Mouse (Mus musculus): Measurements from ENCODE around the gene Ankdd1a. TPM values are rescaled to one million over a fixed set of nuclear protein-coding genes. Genes with fewer than 3 reads are reported as not detected.
A peak's percentile ranks its signal among the peaks of the same experiment; 100 is the strongest.

Gene Ankdd1a
- 0.93 TPM in 1 of 2 replicates, not detected in the other for total RNA-seq (2017)

GRCm38 (mm10) chr9:65519807-65520504, at the start of gene Ankdd1a:
TSS of gene Ankdd1a (minus strand) at chr9:65520193.
- no peak for ATAC-seq (ENCODE audit: extremely low read depth, insufficient number of reproducible peaks, low FRiP score, poor library complexity, severe bottlenecking)

GRCm38 (mm10) chr9:65569491-65569971, 49.5 kb upstream of the Ankdd1a start:
- ATAC-seq (ENCODE audit: extremely low read depth, insufficient number of reproducible peaks, low FRiP score, poor library complexity, severe bottlenecking) = no peak

- no peak for ATAC-seq (ENCODE audit: extremely low read depth, insufficient number of reproducible peaks, low FRiP score, poor library complexity, severe bottlenecking)
Measured at GRCm38 (mm10) chr9:65568787-65569186, 48.8 kb upstream of the Ankdd1a start.

DNA sequence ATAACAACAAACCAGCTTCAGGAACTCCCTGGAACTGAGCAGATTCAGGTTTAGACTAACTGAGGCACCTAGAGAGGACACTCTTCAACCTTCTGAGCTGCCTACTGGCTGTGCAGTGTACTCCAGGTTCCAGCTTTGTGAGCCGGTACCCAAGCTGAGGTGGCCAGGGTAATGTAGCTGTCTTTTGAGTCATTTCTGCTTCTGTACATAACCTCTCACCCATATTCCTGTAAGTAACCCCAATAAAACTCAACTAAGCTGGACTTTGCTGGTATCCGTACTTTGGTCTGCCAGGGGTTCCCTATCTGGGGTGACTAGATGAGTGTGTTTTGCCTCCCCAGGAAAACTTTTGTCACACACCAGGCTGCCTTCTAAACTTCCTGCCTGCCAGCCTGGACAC, 44.7 kb upstream of the Ankdd1a start:
- ATAC-seq (ENCODE audit: extremely low read depth, insufficient number of reproducible peaks, low FRiP score, poor library complexity, severe bottlenecking) = no peak

DNA sequence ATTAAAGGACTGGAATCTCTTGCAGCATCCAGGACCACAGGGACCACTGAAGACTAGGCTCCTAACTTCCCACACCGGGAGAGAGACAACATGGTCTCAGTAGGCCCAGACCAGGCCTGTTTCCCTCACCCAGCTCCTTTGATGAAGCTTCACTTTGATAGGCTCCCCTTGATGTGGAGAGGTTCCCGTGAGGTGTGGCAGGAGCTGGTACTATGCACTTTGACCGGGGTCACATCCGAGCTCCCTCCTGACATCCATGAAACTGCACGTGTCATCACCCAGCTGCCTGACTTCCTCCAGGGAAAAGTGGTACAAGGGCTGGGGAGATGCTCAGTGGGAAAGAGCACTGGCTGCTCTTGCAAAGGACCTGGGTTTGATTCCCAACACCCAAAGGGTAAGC, 43.1 kb upstream of the Ankdd1a start:
- ATAC-seq (ENCODE audit: extremely low read depth, insufficient number of reproducible peaks, low FRiP score, poor library complexity, severe bottlenecking) = no peak

DNA sequence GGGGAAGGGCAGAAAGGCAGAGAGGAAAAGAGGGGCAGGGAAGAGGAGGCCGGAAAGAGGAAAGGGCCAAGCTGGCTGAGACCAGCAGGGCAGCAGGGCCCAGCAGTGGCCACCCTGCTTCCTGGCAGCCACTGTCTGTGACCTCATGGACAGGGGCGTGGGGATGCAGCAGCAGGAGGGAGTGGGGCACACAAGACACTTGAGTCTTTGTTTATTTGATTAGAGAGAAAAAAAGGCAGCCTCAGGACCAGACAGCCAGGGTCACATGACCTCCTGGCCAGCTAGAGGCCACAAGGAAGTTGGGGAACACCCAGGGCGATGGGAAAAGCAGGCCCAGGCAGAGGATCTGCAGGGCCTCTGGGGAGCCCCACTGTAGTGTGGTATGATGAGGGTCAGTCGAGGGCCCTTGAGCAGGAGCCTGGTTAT, 42.1 kb upstream of the Ankdd1a start:
- ATAC-seq (ENCODE audit: extremely low read depth, insufficient number of reproducible peaks, low FRiP score, poor library complexity, severe bottlenecking) = no peak

DNA sequence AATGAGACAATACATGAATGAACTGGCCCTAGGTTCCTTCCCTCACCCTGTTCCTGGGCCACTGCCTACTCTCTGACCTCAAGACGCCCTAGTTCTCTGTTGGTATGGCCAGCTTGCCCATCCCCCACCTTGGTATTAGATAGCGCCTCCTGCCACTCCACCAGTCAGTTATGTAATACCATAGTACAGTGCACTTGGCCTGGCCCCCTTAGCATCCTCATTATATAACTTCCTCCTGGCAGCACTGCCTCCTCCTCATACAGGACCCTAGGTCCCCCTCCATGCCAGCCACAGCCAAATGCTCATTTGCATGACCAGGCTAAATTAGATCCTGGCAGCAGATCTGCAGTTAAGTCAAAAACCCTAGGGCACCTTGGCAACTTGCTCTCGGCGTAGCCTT, 41.0 kb upstream of the Ankdd1a start:
- peak; percentile 51 for ATAC-seq (ENCODE audit: extremely low read depth, insufficient number of reproducible peaks, low FRiP score, poor library complexity, severe bottlenecking)

GRCm38 (mm10) chr9:65558806-65559205, 38.8 kb upstream of the Ankdd1a start:
- ATAC-seq (ENCODE audit: extremely low read depth, insufficient number of reproducible peaks, low FRiP score, poor library complexity, severe bottlenecking) = no peak

DNA sequence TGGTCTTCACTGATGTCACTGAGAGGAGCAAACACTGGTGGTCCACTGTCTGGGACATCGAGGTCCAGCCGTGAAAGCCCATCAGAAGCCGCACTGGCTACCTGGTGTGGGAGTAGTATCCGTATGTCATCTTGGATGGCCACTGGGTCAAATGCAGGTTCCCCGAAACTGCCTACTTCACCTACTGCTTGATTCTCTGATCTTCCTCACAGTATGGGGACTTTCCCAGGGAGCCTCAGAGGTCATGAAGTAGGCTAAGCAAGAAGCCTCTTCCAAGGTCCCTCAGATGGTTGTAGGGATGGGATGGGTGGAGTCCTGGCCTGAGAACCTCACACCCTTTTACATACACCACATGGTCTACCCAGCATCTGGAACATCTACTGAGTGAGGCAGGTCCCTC, 37.0 kb upstream of the Ankdd1a start:
- no peak for ATAC-seq (ENCODE audit: extremely low read depth, insufficient number of reproducible peaks, low FRiP score, poor library complexity, severe bottlenecking)

GRCm38 (mm10) chr9:65556349-65556748, 36.4 kb upstream of the Ankdd1a start:
- ATAC-seq (ENCODE audit: extremely low read depth, insufficient number of reproducible peaks, low FRiP score, poor library complexity, severe bottlenecking) = no peak

DNA sequence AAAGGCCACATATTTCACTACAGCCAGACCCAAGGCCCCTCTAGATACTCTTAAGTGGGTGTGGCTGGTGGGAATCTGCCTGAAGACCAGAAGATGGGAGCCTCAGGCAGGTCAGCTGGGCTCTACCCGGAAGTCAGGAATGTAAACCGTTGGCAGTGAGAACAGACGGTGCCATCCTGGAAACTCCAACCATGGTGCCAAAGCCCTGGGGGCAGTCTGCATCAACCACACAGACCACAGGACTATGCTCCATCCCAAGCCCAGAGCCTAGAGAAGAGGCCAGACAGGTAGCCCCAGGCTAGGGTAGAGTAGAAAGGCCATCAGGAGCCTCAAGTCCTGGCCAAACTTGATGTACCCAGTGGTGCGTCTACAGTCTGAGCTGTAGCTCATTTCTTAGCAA, 35.6 kb upstream of the Ankdd1a start:
- ATAC-seq (ENCODE audit: extremely low read depth, insufficient number of reproducible peaks, low FRiP score, poor library complexity, severe bottlenecking) = no peak

DNA sequence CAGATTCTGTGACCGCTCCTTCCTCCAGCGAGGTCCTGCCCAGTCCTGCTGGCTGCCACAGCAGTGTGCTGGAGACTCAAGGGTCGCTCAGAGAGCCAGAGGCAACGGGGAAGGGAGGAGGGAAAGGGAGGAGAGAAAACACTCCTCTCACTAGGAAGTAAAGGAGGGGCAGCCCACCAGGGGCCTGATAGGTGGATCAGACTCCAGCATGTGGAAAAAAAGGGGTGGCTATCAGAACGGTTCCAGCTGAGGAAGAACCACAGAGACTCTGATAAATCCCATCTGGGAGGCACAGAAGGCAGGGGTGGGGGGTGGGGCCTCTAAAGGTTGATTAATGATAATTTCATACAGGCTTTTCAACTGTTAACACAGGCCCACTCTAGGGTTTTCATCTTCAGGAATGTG, 35.0 kb upstream of the Ankdd1a start:
- ATAC-seq (ENCODE audit: extremely low read depth, insufficient number of reproducible peaks, low FRiP score, poor library complexity, severe bottlenecking) = no peak

DNA sequence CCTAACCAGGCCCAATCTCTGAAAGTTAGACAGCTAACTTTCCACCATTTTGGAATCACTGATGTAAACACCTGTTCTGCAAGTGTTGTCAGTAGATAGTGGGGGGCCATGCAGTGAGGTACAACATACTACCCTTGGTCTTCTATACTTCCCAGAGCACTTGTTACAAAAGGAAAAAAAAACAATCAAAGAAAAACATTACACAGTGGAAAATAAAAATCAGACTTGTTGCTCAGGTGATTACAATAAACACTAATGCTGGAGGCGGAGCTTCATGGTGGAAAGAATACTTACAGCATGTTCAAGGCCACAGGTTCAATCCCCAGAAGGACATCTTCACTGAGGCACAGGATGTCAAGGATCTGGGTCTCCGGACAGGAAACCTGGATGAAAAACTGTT, 32.7 kb upstream of the Ankdd1a start:
- no peak for ATAC-seq (ENCODE audit: extremely low read depth, insufficient number of reproducible peaks, low FRiP score, poor library complexity, severe bottlenecking)

DNA sequence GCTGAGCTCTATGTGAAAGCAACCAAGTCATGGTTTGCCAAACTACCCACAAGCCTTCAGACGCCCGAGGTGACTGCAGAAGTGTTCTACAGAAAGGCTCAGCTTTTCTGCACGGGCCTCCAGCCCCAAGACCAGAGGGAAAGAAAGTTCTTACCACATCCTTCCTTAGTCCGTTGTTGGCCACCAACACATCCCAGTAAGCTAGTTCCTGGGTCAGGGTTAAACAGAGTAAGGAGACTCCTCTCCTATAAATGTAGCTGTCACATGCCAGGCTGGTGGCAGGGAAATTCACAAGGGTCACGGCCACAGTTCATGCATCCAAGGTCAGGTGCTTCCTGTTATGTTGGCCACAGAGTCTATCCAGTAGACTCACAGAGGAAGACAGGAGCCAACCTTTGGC, 32.1 kb upstream of the Ankdd1a start:
- no peak for ATAC-seq (ENCODE audit: extremely low read depth, insufficient number of reproducible peaks, low FRiP score, poor library complexity, severe bottlenecking)

GRCm38 (mm10) chr9:65551035-65551434, 31.0 kb upstream of the Ankdd1a start:
- peak; percentile 63 for ATAC-seq (ENCODE audit: extremely low read depth, insufficient number of reproducible peaks, low FRiP score, poor library complexity, severe bottlenecking)

GRCm38 (mm10) chr9:65550079-65550831, 30.3 kb upstream of the Ankdd1a start:
- ATAC-seq (ENCODE audit: extremely low read depth, insufficient number of reproducible peaks, low FRiP score, poor library complexity, severe bottlenecking) = no peak

DNA sequence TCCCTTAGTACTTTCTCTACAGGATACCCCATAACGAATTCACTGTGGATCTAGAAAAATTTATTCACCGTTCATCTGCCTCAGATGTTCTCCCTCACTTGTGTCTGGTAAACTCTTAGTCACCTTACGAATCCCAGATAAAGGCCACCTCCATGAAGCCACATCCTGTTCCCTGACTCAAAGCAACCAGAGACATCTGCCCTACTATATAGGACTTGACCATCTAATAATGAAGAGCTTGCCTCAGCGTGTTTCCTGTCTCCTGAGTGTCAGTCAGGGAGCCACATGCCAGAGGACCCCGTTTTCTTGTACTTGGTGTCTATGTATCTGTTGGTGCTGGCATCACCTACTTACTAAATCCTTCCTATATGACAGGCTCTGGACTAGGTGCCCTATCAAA, 29.6 kb upstream of the Ankdd1a start:
- ATAC-seq (ENCODE audit: extremely low read depth, insufficient number of reproducible peaks, low FRiP score, poor library complexity, severe bottlenecking) = no peak

DNA sequence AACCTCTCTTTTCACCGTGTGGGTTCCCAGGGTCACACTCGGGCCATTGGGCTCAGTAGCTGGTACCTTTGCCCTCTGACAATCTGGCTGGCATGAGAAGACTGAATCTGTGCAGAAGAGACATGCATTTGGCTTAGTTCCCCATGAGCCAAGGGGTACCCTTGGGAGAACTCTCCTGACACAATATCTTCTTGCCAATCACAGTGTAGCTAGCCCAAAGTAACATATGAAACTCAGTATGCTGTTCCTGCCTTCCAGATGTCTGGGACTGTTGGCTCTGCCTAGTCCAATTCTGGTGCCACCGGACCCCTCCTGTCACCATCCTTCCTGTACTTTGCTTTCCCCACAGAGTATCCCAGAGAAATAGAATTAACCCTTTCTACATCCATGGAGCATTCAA, 29.1 kb upstream of the Ankdd1a start:
- ATAC-seq (ENCODE audit: extremely low read depth, insufficient number of reproducible peaks, low FRiP score, poor library complexity, severe bottlenecking) = no peak

GRCm38 (mm10) chr9:65548311-65548710, 28.3 kb upstream of the Ankdd1a start:
- ATAC-seq (ENCODE audit: extremely low read depth, insufficient number of reproducible peaks, low FRiP score, poor library complexity, severe bottlenecking) = no peak

- ATAC-seq (ENCODE audit: extremely low read depth, insufficient number of reproducible peaks, low FRiP score, poor library complexity, severe bottlenecking) = no peak
Measured at GRCm38 (mm10) chr9:65547844-65548243, 27.9 kb upstream of the Ankdd1a start.
